Mouse (Mus musculus): ENCODE data around the gene Arhgef1. TPM values are rescaled to one million over a fixed set of nuclear protein-coding genes. Genes with fewer than 3 reads are reported as not detected.

Gene Arhgef1
- total RNA-seq, 2 experiments from 2014 or later, result 21.0 to 23.8 TPM

Small RNAs within 50 kb of the gene (microRNA-seq; reads per million reads assigned to microRNA genes)
- gene Mir7046, result 2.7 reads per million

Other genes with a start within 250 kb of the Arhgef1 start
- not detected for gene Tex101, start 226.2 kb upstream of the Arhgef1 start, total RNA-seq (2021)
- not detected for gene BC049730, start 193.7 kb upstream of the Arhgef1 start, total RNA-seq (2021)
- gene Gm4763, start 176.0 kb upstream of the Arhgef1 start, total RNA-seq (2021), result not detected
- gene Cd177, start 142.6 kb upstream of the Arhgef1 start, total RNA-seq (2021), result not detected
- not detected for gene Ceacam10, start 125.7 kb upstream of the Arhgef1 start, total RNA-seq (2021)
- not detected for gene Gm9844, start 40.7 kb upstream of the Arhgef1 start, total RNA-seq (2021)
- not detected for gene Lypd4, start 33.0 kb upstream of the Arhgef1 start, total RNA-seq (2021)
- gene Dmrtc2, start 32.9 kb upstream of the Arhgef1 start, total RNA-seq (2021), result not detected
- 100 to 1,000 TPM; 312 to 357 TPM for gene Rps19, start 18.5 kb upstream of the Arhgef1 start, total RNA-seq (2021)
- gene Cd79a, start 5.5 kb upstream of the Arhgef1 start, total RNA-seq (2021), result under 1 TPM in 1 of 2 experiments, not detected in 1; 0.14 TPM
- gene Gm4881, start 41.6 kb downstream of the Arhgef1 start, total RNA-seq (2021), result not detected
- 100 to 1,000 TPM; 222 to 264 TPM for gene Rabac1, start 69.8 kb downstream of the Arhgef1 start, total RNA-seq (2021)
- under 1 TPM; 0.17 to 0.23 TPM for gene Atp1a3, start 103.0 kb downstream of the Arhgef1 start, total RNA-seq (2021)
- 1 to 10 TPM; 1.7 to 2.7 TPM for gene Grik5, start 169.4 kb downstream of the Arhgef1 start, total RNA-seq (2021)
- gene Zfp574, start 169.7 kb downstream of the Arhgef1 start, total RNA-seq (2021), result 1 to 10 TPM; 7.5 to 7.7 TPM